Mouse (Mus musculus) forebrain, postnatal 0 days (tissue): ENCODE data around the gene Marco. TPM values are rescaled to one million over a fixed set of nuclear protein-coding genes. Genes with fewer than 3 reads are reported as not detected.

Experiments used
- ATAC-seq: fragments of 200-750 bp; cut with Nextera tagmentation; 2 replicates; pipeline ENCODE4 v1.8.0; 2017; ENCODE audit warnings: mild to moderate bottlenecking, moderate library complexity
- DNase-seq: peaks from one replicate; pipeline ENCODE4 v3.0.0-alpha.2; 2015
- H3K27ac ChIP-seq: fragments of 300-500 bp; sonication (generic); 2 replicates; pipeline ENCODE4 v1.5.1; 2014; ENCODE audit warnings: low read depth, mild to moderate bottlenecking, antibody characterized with exemption, low read length, moderate library complexity, mixed read lengths
- H3K27me3 ChIP-seq: fragments of 300-500 bp; sonication (generic); 2 replicates; pipeline ENCODE4 v1.6.1; 2014; ENCODE audit warnings: mild to moderate bottlenecking, low read length, mixed read lengths; ENCODE audit not compliant: insufficient read depth
- H3K36me3 ChIP-seq: fragments of 300-500 bp; sonication (generic); 2 replicates; pipeline ENCODE4 v1.6.1; 2014; ENCODE audit warnings: mild to moderate bottlenecking, moderate library complexity; ENCODE audit not compliant: insufficient read depth
- H3K4me1 ChIP-seq: fragments of 300-500 bp; sonication (generic); 2 replicates; pipeline ENCODE4 v1.6.1; 2014; ENCODE audit warnings: antibody characterized with exemption; ENCODE audit not compliant: insufficient read depth
- H3K4me2 ChIP-seq: fragments of 300-500 bp; sonication (generic); 2 replicates; pipeline ENCODE4 v1.6.1; 2014; ENCODE audit warnings: low read depth, mild to moderate bottlenecking, moderate library complexity
- H3K4me3 ChIP-seq: fragments of 300-500 bp; sonication (generic); 2 replicates; pipeline ENCODE4 v1.5.1; 2014; ENCODE audit warnings: low read depth, low read length, mixed read lengths
- H3K9ac ChIP-seq: fragments of 300-500 bp; sonication (generic); 2 replicates; pipeline ENCODE4 v1.6.1; 2014; ENCODE audit warnings: mild to moderate bottlenecking
- H3K9me3 ChIP-seq: fragments of 300-500 bp; sonication (generic); 2 replicates; pipeline ENCODE4 v1.6.1; 2016; ENCODE audit warnings: low read length
- CTCF ChIP-seq: sonication (generic); IDR thresholded peaks from 2 replicates; pipeline ENCODE4 v1.5.1; 2016; ENCODE audit warnings: antibody characterized with exemption, control low read depth, low read depth
- WGBS: fragments of 180-500 bp; shearing (Covaris S2); extraction: QIAGEN DNeasy Blood & Tissue Kit; methylation state at CpG from one replicate; pipeline ENCODE4 v1.1.7; 2014; 5-methylcytosine and 5-hydroxymethylcytosine counted together
- polyA plus RNA-seq: library from polyadenylated mRNA; unstranded; fragments of >200 nt; fragmentation: Nextera tagmentation; extraction: Ambion mirVana; gene quantifications from 2 replicates; pipeline ENCODE4 v1.2.1, GENCODE M21; 2015
- total RNA-seq: library from RNA; depleted of rRNA; stranded (reverse); fragments of >200 nt; gene quantifications from 2 replicates; pipeline ENCODE4 v1.2.3, GENCODE M21; 2014; rRNA removed

Gene Marco
- total and polyA plus RNA-seq, 2 experiments from 2014 or later = not detected

DNA sequence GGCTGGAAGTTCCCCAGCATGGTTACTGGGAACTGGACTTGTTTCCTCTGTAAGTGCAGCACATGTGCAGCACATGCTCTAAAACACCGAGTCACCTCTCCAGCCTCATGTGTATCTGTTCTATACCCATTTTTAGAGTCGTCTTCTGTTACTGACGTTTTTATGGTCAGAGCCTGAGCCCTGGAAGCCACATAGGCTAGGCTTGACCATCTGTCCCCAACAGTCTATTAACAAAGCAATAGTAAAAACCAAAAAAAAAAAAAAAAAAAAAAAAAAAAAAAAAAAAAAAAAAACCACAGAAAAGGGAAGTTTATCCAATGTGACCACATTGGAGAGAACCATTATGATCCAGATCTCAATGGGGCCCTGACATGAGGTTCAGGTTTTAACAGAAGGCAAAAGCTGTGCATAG, 61.6 kb downstream of the Marco start:
- 0 out of 2 replicates have a peak, but pooled peaks cover 3% of the 10 kb centered on the region for H3K9me3 ChIP-seq
- 75% methylated on average over 3 of the region's 3 CpGs for WGBS
- no peak for ATAC-seq
- H3K27ac ChIP-seq = no peak overlapping the region
- H3K4me3 ChIP-seq = no peak overlapping the region
- no peaks in the 10 kb centered on the region for H3K27me3 ChIP-seq
- no peaks in the 10 kb centered on the region for H3K4me1 ChIP-seq
- no peak overlapping the region for H3K4me2 ChIP-seq
- DNase-seq = no peak
- no peak for TF ChIP-seq CTCF
- no peak overlapping the region for H3K9ac ChIP-seq
- H3K36me3 ChIP-seq = no peaks in the 10 kb centered on the region

DNA sequence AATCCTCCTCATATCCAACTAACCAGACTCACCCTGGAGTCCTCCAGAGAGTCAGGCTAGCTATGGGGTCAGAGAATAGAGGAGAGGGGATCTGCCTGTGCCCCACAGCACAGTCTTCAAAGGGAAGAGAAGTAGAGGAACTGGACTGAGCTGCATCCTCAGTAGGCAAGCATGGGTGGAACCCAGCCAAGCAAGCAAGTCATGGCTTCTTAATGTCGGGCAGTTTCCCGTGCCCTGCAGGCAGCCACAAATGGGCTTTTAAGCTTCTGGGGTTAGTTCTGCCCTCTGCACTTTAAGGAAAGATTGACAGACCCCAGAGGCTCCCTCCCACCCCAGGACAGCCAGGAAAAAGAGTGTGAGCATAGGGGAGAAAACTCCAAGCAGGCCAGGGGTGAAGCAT, 63.2 kb downstream of the Marco start:
- no peak for TF ChIP-seq CTCF
- H3K27me3 ChIP-seq = no peaks in the 10 kb centered on the region
- H3K4me3 ChIP-seq = no peak overlapping the region
- no peak overlapping the region for H3K9ac ChIP-seq
- ATAC-seq = no peak
- H3K36me3 ChIP-seq = no peaks in the 10 kb centered on the region
- no peak overlapping the region for H3K4me2 ChIP-seq
- H3K27ac ChIP-seq = no peak overlapping the region
- no peaks in the 10 kb centered on the region for H3K4me1 ChIP-seq
- no peak for DNase-seq
- WGBS = 22% methylated on average over 2 of the region's 2 CpGs
- H3K9me3 ChIP-seq = 0 out of 2 replicates have a peak, but pooled peaks cover 3% of the 10 kb centered on the region

DNA sequence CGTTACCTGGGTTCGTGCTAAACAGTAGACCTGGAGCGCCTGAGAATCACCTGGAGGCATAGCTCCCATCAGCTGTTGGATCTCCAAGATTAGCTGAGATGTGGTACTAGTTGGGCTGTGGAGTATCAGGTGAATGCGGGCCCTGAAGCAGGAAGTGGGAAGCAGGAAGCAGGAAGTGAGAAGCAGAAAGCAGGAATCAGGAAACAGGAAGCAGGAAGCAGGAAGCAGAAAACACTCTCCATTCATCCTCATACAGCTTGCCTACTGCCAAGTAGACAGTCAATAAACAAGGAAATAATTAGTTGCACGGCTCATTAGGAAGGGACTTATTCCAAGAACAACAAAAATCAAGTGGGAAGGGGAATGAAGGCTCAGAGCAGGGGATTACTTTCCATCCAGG, 69.2 kb downstream of the Marco start:
- Histone ChIP-seq H3K27ac (no peak overlapping the region), H3K4me2 (no peak overlapping the region), H3K9me3 (no peaks in the 10 kb centered on the region), H3K36me3 (no peaks in the 10 kb centered on the region), H3K27me3 (no peaks in the 10 kb centered on the region), H3K4me3 (no peak overlapping the region), H3K4me1 (no peaks in the 10 kb centered on the region), H3K9ac (no peak overlapping the region)
- TF ChIP-seq CTCF = no peak
- WGBS = 86% methylated on average over 5 of the region's 5 CpGs
- ATAC-seq = no peak
- DNase-seq = no peak

DNA sequence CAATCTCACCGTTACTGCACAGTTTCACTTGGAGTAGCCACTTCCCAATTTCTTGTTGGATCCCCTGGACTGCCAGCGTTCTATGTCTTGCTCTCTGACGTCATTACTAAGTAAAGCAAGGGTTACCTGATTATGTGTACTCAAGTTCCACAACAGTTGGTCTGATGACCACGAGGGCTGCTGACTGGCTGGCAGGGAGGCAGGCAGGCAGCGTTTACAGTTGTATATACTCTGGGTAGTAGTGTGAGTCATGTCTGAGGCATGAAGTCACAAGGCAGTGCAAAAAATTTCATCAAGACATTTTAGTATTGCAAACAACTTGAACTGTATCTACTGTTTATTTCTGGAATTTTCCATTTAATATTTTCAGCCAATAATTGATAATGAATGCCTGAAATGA, 74.7 kb downstream of the Marco start:
- no peaks in the 10 kb centered on the region for H3K36me3 ChIP-seq
- no peaks in the 10 kb centered on the region for H3K27me3 ChIP-seq
- no peak for DNase-seq
- H3K9ac ChIP-seq = no peak overlapping the region
- 82% methylated on average over 5 of the region's 5 CpGs for WGBS
- no peak overlapping the region for H3K27ac ChIP-seq
- no peak for TF ChIP-seq CTCF
- H3K9me3 ChIP-seq = no peaks in the 10 kb centered on the region
- ATAC-seq = no peak
- H3K4me1 ChIP-seq = no peaks in the 10 kb centered on the region
- no peak overlapping the region for H3K4me2 ChIP-seq
- H3K4me3 ChIP-seq = no peak overlapping the region

DNA sequence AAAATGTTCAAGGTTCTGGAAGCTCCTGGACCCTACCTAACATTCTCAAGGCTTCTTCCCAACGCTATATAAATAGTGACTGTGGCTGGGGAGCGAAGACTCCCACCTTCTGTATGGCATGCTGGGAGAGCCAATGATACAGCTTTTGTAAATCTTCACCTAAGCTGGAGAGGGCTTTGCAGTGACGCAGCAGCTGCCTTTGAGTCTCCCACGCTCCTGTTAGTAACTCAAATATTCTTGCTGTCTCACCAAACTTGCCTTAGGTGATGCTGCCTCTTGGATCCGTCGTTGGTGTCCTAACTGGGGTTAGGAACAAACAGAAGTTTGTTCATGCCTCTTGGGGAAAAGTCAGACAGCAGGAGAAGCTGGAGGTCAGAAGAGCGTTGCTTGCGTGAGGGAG, 79.2 kb downstream of the Marco start:
- DNase-seq (no peak), ATAC-seq (no peak)

More for the DNA sequence above, 79.2 kb downstream of the Marco start:
- Histone ChIP-seq H3K9ac (no peak overlapping the region), H3K4me3 (no peak overlapping the region), H3K36me3 (no peaks in the 10 kb centered on the region), H3K4me1 (no peaks in the 10 kb centered on the region), H3K9me3 (no peaks in the 10 kb centered on the region), H3K27me3 (no peaks in the 10 kb centered on the region), H3K4me2 (no peak overlapping the region), H3K27ac (no peak overlapping the region)
- WGBS = 81% methylated on average over 8 of the region's 8 CpGs
- TF ChIP-seq CTCF = no peak

Other genes starting within 250 kb of the Marco start
- 1.3 and 3.9 TPM in 2 replicates for gene Steap3, start 232.3 kb downstream of the Marco start, total RNA-seq
- 3.9 and 4.4 TPM in 2 replicates for gene Steap3, start 232.3 kb downstream of the Marco start, polyA plus RNA-seq
- 3.0 and 3.5 TPM in 2 replicates for gene C1ql2, start 164.4 kb downstream of the Marco start, total RNA-seq
- 1.5 and 3.0 TPM in 2 replicates for gene C1ql2, start 164.4 kb downstream of the Marco start, polyA plus RNA-seq
- 0.29 and 0.92 TPM in 2 replicates for gene En1, start 97.4 kb upstream of the Marco start, total RNA-seq
- gene En1, start 97.4 kb upstream of the Marco start, polyA plus RNA-seq = 0.05 and 0.18 TPM in 2 replicates